Mouse (Mus musculus): ENCODE measurements around the gene Zfp362. TPM values are rescaled to one million over a fixed set of nuclear protein-coding genes. Genes with fewer than 3 reads are reported as not detected.

Gene Zfp362
- polyA plus RNA-seq, 1 experiment from 2014 or later: 30.8 TPM

GRCm38 (mm10) chr4:128753571-128753970 is 52.3 kb downstream of the Zfp362 start:
- no peaks in the 10 kb centered on the region; the same call in 1 of the 2 replicates for H3K4me1 ChIP-seq (ENCODE audit: control insufficient read depth, insufficient read depth, low read length)
- H3K9ac ChIP-seq (ENCODE audit: low read depth, low read length): no peak overlapping the region
- H3K4me3 ChIP-seq (ENCODE audit: low read depth, low read length): no peak overlapping the region
- no peaks in the 10 kb centered on the region for H3K27me3 ChIP-seq (ENCODE audit: control insufficient read depth, insufficient read depth, low read depth, low read length)
- no peak overlapping the region for H3K4me2 ChIP-seq (ENCODE audit: low read length)
- 78% methylated on average over 7 of the region's 7 CpGs for WGBS
- no peaks in the 10 kb centered on the region for H3K9me3 ChIP-seq (replicated peaks; ENCODE audit: control insufficient read depth, low read length, poor library complexity, severe bottlenecking)
- H3K36me3 ChIP-seq (ENCODE audit: control insufficient read depth, insufficient read depth, low read length): peaks cover 33% of the 10 kb centered on the region
- no peak overlapping the region for H3K27ac ChIP-seq (ENCODE audit: low read length)
- ATAC-seq: no peak

GRCm38 (mm10) chr4:128752031-128752757 is 53.7 kb downstream of the Zfp362 start:
- Histone ChIP-seq H3K4me1 (ENCODE audit: control insufficient read depth, insufficient read depth, low read length) (no peaks in the 10 kb centered on the region; the same call in 1 of the 2 replicates), H3K9me3 (replicated peaks; ENCODE audit: control insufficient read depth, low read length, poor library complexity, severe bottlenecking) (no peaks in the 10 kb centered on the region), H3K36me3 (ENCODE audit: control insufficient read depth, insufficient read depth, low read length) (peaks cover 46% of the 10 kb centered on the region), H3K4me2 (ENCODE audit: low read length) (no peak overlapping the region), H3K4me3 (ENCODE audit: low read depth, low read length) (no peak overlapping the region), H3K27ac (ENCODE audit: low read length) (no peak overlapping the region), H3K9ac (ENCODE audit: low read depth, low read length) (no peak overlapping the region), H3K27me3 (ENCODE audit: control insufficient read depth, insufficient read depth, low read depth, low read length) (no peaks in the 10 kb centered on the region)
- no peak for ATAC-seq
- 87% methylated on average over 13 of the region's 13 CpGs for WGBS

DNA sequence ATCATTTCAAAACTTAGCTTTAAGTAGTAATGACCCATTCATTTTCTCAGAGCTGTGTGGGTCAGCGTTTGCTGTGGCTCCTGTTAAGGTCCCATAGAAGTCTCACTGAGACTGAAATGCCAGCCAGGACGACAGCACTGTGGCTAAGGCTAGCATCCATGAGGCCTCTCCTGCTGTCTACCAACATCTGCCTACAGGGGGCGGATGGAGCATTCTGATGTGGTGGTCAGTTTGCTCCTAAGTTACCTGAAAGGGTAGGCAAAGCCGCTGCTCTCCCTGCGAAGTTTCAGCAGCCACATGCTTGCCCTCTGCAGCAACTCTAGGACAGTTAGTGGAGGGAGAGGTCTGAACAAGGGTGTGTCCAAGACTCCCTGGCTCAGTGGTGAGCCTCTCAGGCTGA is 54.8 kb downstream of the Zfp362 start:
- no peak overlapping the region for H3K9ac ChIP-seq (ENCODE audit: low read depth, low read length)
- peaks cover 56% of the 10 kb centered on the region for H3K36me3 ChIP-seq (ENCODE audit: control insufficient read depth, insufficient read depth, low read length)
- no peaks in the 10 kb centered on the region for H3K27me3 ChIP-seq (ENCODE audit: control insufficient read depth, insufficient read depth, low read depth, low read length)
- H3K9me3 ChIP-seq (replicated peaks; ENCODE audit: control insufficient read depth, low read length, poor library complexity, severe bottlenecking): no peaks in the 10 kb centered on the region
- H3K4me1 ChIP-seq (ENCODE audit: control insufficient read depth, insufficient read depth, low read length): no peaks in the 10 kb centered on the region; the same call in 1 of the 2 replicates
- no peak overlapping the region for H3K27ac ChIP-seq (ENCODE audit: low read length)
- no peak overlapping the region for H3K4me3 ChIP-seq (ENCODE audit: low read depth, low read length)
- H3K4me2 ChIP-seq (ENCODE audit: low read length): no peak overlapping the region
- 65% methylated on average over 5 of the region's 5 CpGs for WGBS
- ATAC-seq: no peak

DNA sequence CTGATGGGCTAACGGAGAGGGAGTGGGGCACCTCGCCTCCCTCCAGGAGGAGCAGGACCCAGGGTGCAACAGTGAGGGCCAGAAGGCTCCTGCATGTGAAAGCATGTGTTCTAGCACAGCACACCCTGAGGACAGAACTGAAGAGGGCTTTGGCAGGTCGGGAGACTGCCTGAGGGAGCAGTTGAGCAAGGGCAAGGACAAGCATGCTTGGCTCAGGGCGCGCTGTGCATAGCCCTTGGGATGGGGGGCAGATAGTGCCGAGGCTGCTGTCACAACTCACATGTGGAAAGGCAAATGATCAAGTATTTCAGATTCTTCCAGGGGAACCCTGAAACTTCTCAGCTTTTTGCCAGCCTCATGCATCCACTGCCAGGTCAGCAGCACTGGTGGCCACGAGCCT is 57.5 kb downstream of the Zfp362 start:
- no peaks in the 10 kb centered on the region for H3K9me3 ChIP-seq (replicated peaks; ENCODE audit: control insufficient read depth, low read length, poor library complexity, severe bottlenecking)
- H3K4me3 ChIP-seq (ENCODE audit: low read depth, low read length): no peak overlapping the region
- no peaks in the 10 kb centered on the region for H3K4me1 ChIP-seq (ENCODE audit: control insufficient read depth, insufficient read depth, low read length)
- no peak overlapping the region for H3K4me2 ChIP-seq (ENCODE audit: low read length)
- WGBS: 91% methylated on average over 7 of the region's 7 CpGs
- H3K36me3 ChIP-seq (ENCODE audit: control insufficient read depth, insufficient read depth, low read length): peaks cover 69% of the 10 kb centered on the region
- H3K9ac ChIP-seq (ENCODE audit: low read depth, low read length): no peak overlapping the region
- no peak overlapping the region for H3K27ac ChIP-seq (ENCODE audit: low read length)
- H3K27me3 ChIP-seq (ENCODE audit: control insufficient read depth, insufficient read depth, low read depth, low read length): no peaks in the 10 kb centered on the region
- no peak for ATAC-seq

DNA sequence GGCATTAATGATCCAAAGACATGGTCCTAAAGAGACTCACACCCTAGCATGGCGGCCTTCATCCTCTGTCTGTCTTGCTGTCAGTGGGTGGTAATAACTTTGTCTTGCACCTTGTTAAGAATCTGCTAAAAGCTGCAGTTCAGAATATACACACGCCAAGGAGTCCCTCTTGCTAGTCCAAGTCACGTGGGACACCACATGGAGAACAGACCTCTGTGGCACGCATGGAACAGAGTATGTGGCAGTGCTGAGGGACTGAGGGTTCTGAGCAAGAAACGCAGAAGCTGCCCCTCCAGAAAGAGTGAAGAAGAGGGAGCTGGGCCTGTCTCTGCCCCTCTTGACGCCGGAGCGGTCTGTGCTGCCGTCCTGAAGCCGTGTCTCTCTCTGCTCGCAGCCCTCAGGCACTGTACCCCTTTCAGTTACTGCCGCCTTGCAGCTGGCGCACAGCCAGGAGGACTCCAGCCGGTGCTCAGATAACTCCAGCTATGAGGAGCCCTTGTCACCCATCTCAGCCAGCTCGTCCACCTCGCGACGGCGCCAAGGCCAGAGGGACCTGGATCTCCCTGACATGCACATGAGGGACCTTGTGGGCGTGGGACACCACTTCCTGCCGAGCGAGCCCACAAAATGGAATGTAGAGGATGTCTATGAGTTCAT is 58.1 kb downstream of the Zfp362 start:
- 83% methylated on average over 22 of the region's 22 CpGs for WGBS
- Histone ChIP-seq H3K4me1 (ENCODE audit: control insufficient read depth, insufficient read depth, low read length) (no peaks in the 10 kb centered on the region), H3K27ac (ENCODE audit: low read length) (no peak overlapping the region), H3K9ac (ENCODE audit: low read depth, low read length) (no peak overlapping the region), H3K9me3 (replicated peaks; ENCODE audit: control insufficient read depth, low read length, poor library complexity, severe bottlenecking) (no peaks in the 10 kb centered on the region), H3K36me3 (ENCODE audit: control insufficient read depth, insufficient read depth, low read length) (peaks cover 65% of the 10 kb centered on the region), H3K4me3 (ENCODE audit: low read depth, low read length) (no peak overlapping the region), H3K27me3 (ENCODE audit: control insufficient read depth, insufficient read depth, low read depth, low read length) (no peaks in the 10 kb centered on the region), H3K4me2 (ENCODE audit: low read length) (no peak overlapping the region)
- no peak for ATAC-seq

GRCm38 (mm10) chr4:128745160-128745559 is 60.7 kb downstream of the Zfp362 start:
- no peak overlapping the region for H3K27ac ChIP-seq (ENCODE audit: low read length)
- 91% methylated on average over 8 of the region's 8 CpGs for WGBS

DNA sequence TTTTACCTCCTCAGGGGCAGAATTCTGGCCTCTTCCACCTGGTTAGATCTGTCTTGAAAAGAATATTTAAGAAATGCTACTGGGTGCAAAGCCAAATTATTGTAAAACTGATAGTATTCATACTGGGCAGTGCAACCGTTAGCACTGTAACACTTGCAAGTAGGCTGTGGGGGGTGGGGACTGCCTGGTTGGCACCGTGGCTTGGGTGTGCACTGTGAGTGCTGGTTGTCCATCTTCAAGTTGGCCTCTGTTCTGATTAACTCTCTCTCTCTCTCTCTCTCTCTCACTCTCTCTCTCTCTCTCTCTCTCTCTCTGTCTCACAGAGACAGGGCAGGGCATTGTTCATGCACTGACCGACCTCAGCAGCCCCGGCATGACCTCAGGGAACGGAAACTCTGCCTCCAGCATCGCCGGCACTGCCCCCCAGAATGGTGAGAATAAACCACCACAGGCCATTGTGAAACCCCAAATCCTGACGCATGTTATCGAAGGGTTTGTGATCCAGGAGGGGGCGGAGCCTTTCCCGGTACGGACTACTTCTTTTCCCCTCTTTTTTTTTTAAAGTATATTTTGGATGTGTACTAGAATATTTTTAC is 62.7 kb downstream of the Zfp362 start:
- no peak overlapping the region for H3K4me3 ChIP-seq (ENCODE audit: low read depth, low read length)
- no peak overlapping the region for H3K4me2 ChIP-seq (ENCODE audit: low read length)
- 64% methylated on average over 12 of the region's 12 CpGs for whole genome bisulfite sequencing
- H3K9ac ChIP-seq (ENCODE audit: low read depth, low read length): no peak overlapping the region
- peaks cover 14% of the 10 kb centered on the region for H3K4me1 ChIP-seq (ENCODE audit: control insufficient read depth, insufficient read depth, low read length)
- H3K27ac ChIP-seq (ENCODE audit: low read length): no peak overlapping the region
- no peaks in the 10 kb centered on the region for H3K27me3 ChIP-seq (ENCODE audit: control insufficient read depth, insufficient read depth, low read depth, low read length)
- peaks cover 36% of the 10 kb centered on the region for H3K36me3 ChIP-seq (ENCODE audit: control insufficient read depth, insufficient read depth, low read length)
- H3K9me3 ChIP-seq (replicated peaks; ENCODE audit: control insufficient read depth, low read length, poor library complexity, severe bottlenecking): no peaks in the 10 kb centered on the region
- ATAC-seq: no peak

More at GRCm38 (mm10) chr4:128745160-128745559, 60.7 kb downstream of the Zfp362 start:
- Histone ChIP-seq H3K36me3 (ENCODE audit: control insufficient read depth, insufficient read depth, low read length) (peaks cover 45% of the 10 kb centered on the region), H3K4me1 (ENCODE audit: control insufficient read depth, insufficient read depth, low read length) (peaks cover 9% of the 10 kb centered on the region), H3K9me3 (replicated peaks; ENCODE audit: control insufficient read depth, low read length, poor library complexity, severe bottlenecking) (no peaks in the 10 kb centered on the region), H3K4me2 (ENCODE audit: low read length) (no peak overlapping the region), H3K9ac (ENCODE audit: low read depth, low read length) (no peak overlapping the region), H3K4me3 (ENCODE audit: low read depth, low read length) (no peak overlapping the region), H3K27me3 (ENCODE audit: control insufficient read depth, insufficient read depth, low read depth, low read length) (no peaks in the 10 kb centered on the region)
- no peak for ATAC-seq

GRCm38 (mm10) chr4:128742379-128742970 is 63.4 kb downstream of the Zfp362 start:
- peaks cover 30% of the 10 kb centered on the region for H3K36me3 ChIP-seq (ENCODE audit: control insufficient read depth, insufficient read depth, low read length)

DNA sequence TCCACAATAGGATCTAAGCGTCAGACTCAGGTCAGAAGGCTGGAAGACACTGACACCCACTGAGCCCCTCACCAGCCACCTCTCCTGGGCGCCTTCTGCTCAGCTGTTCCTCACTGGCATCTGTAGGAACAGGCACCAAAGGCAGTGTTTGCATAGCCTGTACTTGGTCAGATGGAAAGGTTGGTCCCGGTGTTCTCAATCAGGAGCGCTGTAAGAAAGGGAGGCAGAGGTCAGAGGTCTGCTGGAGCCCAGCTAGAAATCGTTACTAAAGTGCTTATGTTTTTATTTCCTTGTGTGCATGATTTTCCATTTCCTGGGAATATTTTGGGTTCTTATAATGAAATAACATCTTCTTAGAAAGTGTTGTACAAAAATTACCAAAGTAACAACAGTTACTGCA is 63.9 kb downstream of the Zfp362 start:
- WGBS: 38% methylated on average over 5 of the region's 5 CpGs
- peaks cover 25% of the 10 kb centered on the region for H3K36me3 ChIP-seq (ENCODE audit: control insufficient read depth, insufficient read depth, low read length)
- H3K9me3 ChIP-seq (replicated peaks; ENCODE audit: control insufficient read depth, low read length, poor library complexity, severe bottlenecking): no peaks in the 10 kb centered on the region
- no peak overlapping the region for H3K27ac ChIP-seq (ENCODE audit: low read length)
- no peak for ATAC-seq
- H3K4me3 ChIP-seq (ENCODE audit: low read depth, low read length): no peak overlapping the region
- H3K27me3 ChIP-seq (ENCODE audit: control insufficient read depth, insufficient read depth, low read depth, low read length): no peaks in the 10 kb centered on the region
- no peak overlapping the region for H3K4me2 ChIP-seq (ENCODE audit: low read length)
- H3K4me1 ChIP-seq (ENCODE audit: control insufficient read depth, insufficient read depth, low read length): peaks cover 24% of the 10 kb centered on the region
- no peak overlapping the region for H3K9ac ChIP-seq (ENCODE audit: low read depth, low read length)

More at GRCm38 (mm10) chr4:128742379-128742970, 63.4 kb downstream of the Zfp362 start:
- Histone ChIP-seq H3K4me2 (ENCODE audit: low read length) (no peak overlapping the region), H3K9ac (ENCODE audit: low read depth, low read length) (no peak overlapping the region), H3K27me3 (ENCODE audit: control insufficient read depth, insufficient read depth, low read depth, low read length) (no peaks in the 10 kb centered on the region), H3K4me1 (ENCODE audit: control insufficient read depth, insufficient read depth, low read length) (peaks cover 19% of the 10 kb centered on the region), H3K27ac (ENCODE audit: low read length) (no peak overlapping the region), H3K9me3 (replicated peaks; ENCODE audit: control insufficient read depth, low read length, poor library complexity, severe bottlenecking) (no peaks in the 10 kb centered on the region), H3K4me3 (ENCODE audit: low read depth, low read length) (no peak overlapping the region)
- ATAC-seq: no peak
- WGBS: 55% methylated on average over 10 of the region's 10 CpGs

Measured in midbrain, embryonic 16.5 days (tissue).